Mouse (Mus musculus) heart, postnatal 0 days (tissue): Measurements from ENCODE around the gene Krtap13.

Experiments
- CTCF ChIP-seq: IDR thresholded peaks from 2 replicates; pipeline ENCODE4 v1.5.1; 2016; ENCODE audit warnings: antibody characterized with exemption, control low read depth, low read depth
- EP300 ChIP-seq: IDR thresholded peaks from 2 replicates; pipeline ENCODE4 v1.6.1; 2016; ENCODE audit warnings: antibody characterized with exemption, low read depth

GRCm38 (mm10) chr16:88777596-88777995 is 26.2 kb upstream of the Krtap13 start, which contains the start of gene Gm5965:
- TF ChIP-seq CTCF (no peak), EP300 (no peak)
